Mouse (Mus musculus): ENCODE measurements at regions not wholly inside any gene's neighbourhood (a gene's known extent, or its start where the extent isn't known, plus 50 kb on each side); places are given as distances from the start of the nearest gene placed in this dataset.

DNA sequence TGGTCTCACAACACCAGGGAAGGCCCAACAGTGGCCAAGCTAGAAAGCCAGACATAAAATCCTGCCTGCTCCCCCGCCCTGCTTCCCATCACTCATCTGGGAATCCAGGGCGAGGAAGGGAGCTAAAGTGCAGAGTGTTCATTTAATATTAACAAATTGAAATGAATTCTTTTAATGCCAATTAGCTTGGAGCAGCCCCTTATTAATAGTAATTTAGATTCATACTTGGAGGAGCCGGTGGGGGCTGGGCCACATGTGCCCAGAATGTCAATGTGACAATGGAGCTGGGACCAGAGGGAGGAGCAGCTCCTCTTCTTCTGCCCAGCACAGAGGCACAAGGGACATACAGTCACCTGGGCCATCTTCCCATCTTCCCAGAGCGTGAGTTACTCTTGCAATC lies 66.8 kb downstream of the Smug1 start:
- Histone ChIP-seq H3K27me3 (ENCODE audit: control insufficient read depth in 1 of 2, insufficient read depth in 2 of 2, low read length in 2 of 2) (0 out of 4 replicates have a peak, but pooled peaks cover 0 to 5% of the 10 kb centered on the region in 2 experiments), H3K4me1 (ENCODE audit: control insufficient read depth in 1 of 2, insufficient read depth in 2 of 2, low read length in 2 of 2) (no peaks in the 10 kb centered on the region; a peak in 1 of 4 replicates), H3K27ac (ENCODE audit: control insufficient read depth, low read depth, low read length) (no peak overlapping the region), H3K4me3 (ENCODE audit: control insufficient read depth in 1 of 2, insufficient read depth in 1 of 2, low read depth in 2 of 2, low read length in 2 of 2) (no peak overlapping the region), H3K36me3 (ENCODE audit: control insufficient read depth in 1 of 2, insufficient read depth in 2 of 2, low read length in 2 of 2) (peaks cover 0 to 4% of the 10 kb centered on the region in 2 experiments; a peak in 2 of 4 replicates), H3K79me2 (ENCODE audit: control insufficient read depth, insufficient read depth, low read length, poor library complexity) (no peaks in the 10 kb centered on the region; the same call in 1 of the 2 replicates), H3K9me3 (replicated peaks; ENCODE audit: insufficient read depth, low read length) (no peaks in the 10 kb centered on the region), H3K9ac (ENCODE audit: control insufficient read depth, low read depth, low read length, poor library complexity, severe bottlenecking) (no peak overlapping the region)
- no peak for TF ChIP-seq MYC (IDR thresholded peaks at IDR 0.05; ENCODE audit: low read depth, low read length)
- TF ChIP-seq ZKSCAN1 (IDR thresholded peaks at IDR 0.05; ENCODE audit: low read depth, low read length) = no peak
- no peak for TF ChIP-seq MAX (IDR thresholded peaks at IDR 0.05; ENCODE audit: low read length)
- TF ChIP-seq JUND (IDR thresholded peaks at IDR 0.05; ENCODE audit: low read depth, low read length) = no peak
- no peak for DNase-seq (ENCODE audit: low read depth, low spot score)

DNA sequence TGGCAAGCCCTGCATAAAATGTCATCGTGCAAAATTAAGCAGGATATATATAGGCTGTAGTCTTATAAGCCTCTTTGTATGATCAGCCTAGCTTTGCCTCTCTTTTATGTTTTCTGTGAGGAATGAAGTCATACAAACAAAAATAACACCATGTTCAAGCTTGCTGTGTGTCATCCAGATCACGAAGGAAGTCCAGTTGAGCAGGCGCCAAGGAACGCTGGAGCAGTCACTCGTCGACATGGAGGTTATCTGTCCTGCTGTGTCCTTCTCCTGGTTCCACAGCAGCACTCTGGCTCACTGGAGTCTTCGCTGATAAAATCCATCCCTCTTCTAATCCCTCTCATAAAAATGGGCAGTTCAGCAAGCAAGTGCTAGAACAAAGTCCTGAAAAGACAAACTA lies 72.4 kb downstream of the Smug1 start:
- no peak for DNase-seq (ENCODE audit: low read depth, low spot score)
- no peak overlapping the region for H3K27ac ChIP-seq (ENCODE audit: control insufficient read depth, low read depth, low read length)
- no peaks in the 10 kb centered on the region for H3K9me3 ChIP-seq (replicated peaks; ENCODE audit: insufficient read depth, low read length)
- no peaks in the 10 kb centered on the region; a peak in 1 of 4 replicates for H3K27me3 ChIP-seq (ENCODE audit: control insufficient read depth in 1 of 2, insufficient read depth in 2 of 2, low read length in 2 of 2)
- no peak overlapping the region for H3K4me3 ChIP-seq (ENCODE audit: control insufficient read depth in 1 of 2, insufficient read depth in 1 of 2, low read depth in 2 of 2, low read length in 2 of 2)
- no peak for TF ChIP-seq KAT2A (conservative IDR thresholded peaks at IDR 0.05; ENCODE audit: low read depth, low read length)
- TF ChIP-seq RCOR1 (IDR thresholded peaks at IDR 0.05; ENCODE audit: low read depth, low read length) = no peak
- TF ChIP-seq ZMIZ1 (IDR thresholded peaks at IDR 0.05; ENCODE audit: low read depth, low read length) = no peak
- no peak for TF ChIP-seq TBP (IDR thresholded peaks at IDR 0.05; ENCODE audit: low read depth, low read length)
- TF ChIP-seq BHLHE40 (IDR thresholded peaks at IDR 0.05; ENCODE audit: borderline replicate concordance, low read depth, low read length) = no peak
- TF ChIP-seq SMC3 (IDR thresholded peaks at IDR 0.05; ENCODE audit: low read depth, low read length) = no peak
- TF ChIP-seq HCFC1 (IDR thresholded peaks at IDR 0.05; ENCODE audit: low read depth, low read length) = no peak
- TF ChIP-seq MAFK (IDR thresholded peaks at IDR 0.05; ENCODE audit: borderline replicate concordance, low read depth, low read length) = no peak
- TF ChIP-seq MAX (IDR thresholded peaks at IDR 0.05; ENCODE audit: low read length) = no peak
- no peak for TF ChIP-seq NELFE (IDR thresholded peaks at IDR 0.05; ENCODE audit: low read depth, low read length)
- no peak for TF ChIP-seq GABPA (IDR thresholded peaks at IDR 0.05; ENCODE audit: low read depth, low read length)
- TF ChIP-seq CHD1 (IDR thresholded peaks at IDR 0.05; ENCODE audit: low read depth, low read length) = no peak
- no peak for TF ChIP-seq MYC (IDR thresholded peaks at IDR 0.05; ENCODE audit: low read depth, low read length)
- TF ChIP-seq ZNF384 (IDR thresholded peaks at IDR 0.05; ENCODE audit: low read depth, low read length) = no peak
- no peak for TF ChIP-seq GATA1 (IDR thresholded peaks at IDR 0.05; ENCODE audit: low read depth, low read length)
- TF ChIP-seq USF2 (IDR thresholded peaks at IDR 0.05; ENCODE audit: borderline replicate concordance in 1 of 2, insufficient read depth in 1 of 2, low read depth in 1 of 2, low read length in 2 of 2) = no peak
- TF ChIP-seq POLR2AphosphoS5 (IDR thresholded peaks at IDR 0.05; ENCODE audit: borderline replicate concordance, low read depth, low read length) = no peak
- no peak for TF ChIP-seq POLR2A (IDR thresholded peaks at IDR 0.05; ENCODE audit: control insufficient read depth in 1 of 2, insufficient read depth in 1 of 2, low read depth in 1 of 2, low read length in 2 of 2, poor library complexity in 1 of 2)
- no peaks in the 10 kb centered on the region for H3K4me1 ChIP-seq (ENCODE audit: control insufficient read depth in 1 of 2, insufficient read depth in 2 of 2, low read length in 2 of 2)
- H3K79me2 ChIP-seq (ENCODE audit: control insufficient read depth, insufficient read depth, low read length, poor library complexity) = no peaks in the 10 kb centered on the region
- H3K36me3 ChIP-seq (ENCODE audit: control insufficient read depth in 1 of 2, insufficient read depth in 2 of 2, low read length in 2 of 2) = no peaks in the 10 kb centered on the region
- H3K9ac ChIP-seq (ENCODE audit: control insufficient read depth, low read depth, low read length, poor library complexity, severe bottlenecking) = no peak overlapping the region

Measured in MEL (cell line).